22 mouse cellular contexts compared by ENCODE assay signal in genomic region chr15:10637251-10637793, GRCm38 (mm10).
DNase-seq lines count a peak whose midpoint lies in the region; ATAC-seq and TF ChIP-seq lines count a peak whose summit lies in the region.
"Had no signal": no experiment of that assay in that cellular context is flagged by ENCODE, and none has a peak within 500 bp of the region (broad histone marks: within the 10 kb centered on the region; RNA-seq: fewer than 3 reads in every experiment).

No protein-coding gene starts in this region.

- peaks cover 51% of the 10 kb centered on the region for H3K4me1 ChIP-seq in kidney, embryonic 16.5 days (ENCODE audit: insufficient read depth, low read length)
- H3K4me1 ChIP-seq in kidney, adult 2 months (ENCODE audit: control insufficient read depth, insufficient read depth, low read length) = peaks cover 18% of the 10 kb centered on the region
- peaks cover 20% of the 10 kb centered on the region for H3K4me1 ChIP-seq in embryonic fibroblast, embryonic 13.5 days (ENCODE audit: control insufficient read depth, insufficient read depth, low read length)
- peaks cover 45% of the 10 kb centered on the region for H3K4me1 ChIP-seq in limb, embryonic 15.5 days

- DNase-seq in embryo, embryonic 11 days = peak; percentile 50
- no peak for DNase-seq in embryo, embryonic 9.5 days (ENCODE audit: extremely low spot score)
- no peak for DNase-seq in kidney, adult 2 months
- no peak for DNase-seq in heart, postnatal 36 days
- DNase-seq in frontal cortex, adult 2 months (ENCODE audit: extremely low spot score in 1 of 2, low spot score in 1 of 2) = no peak
- DNase-seq: adrenal gland, postnatal 10 days; cerebellum, postnatal 10 days; gastrocnemius, postnatal 10 days; heart, adult 2 months; liver, embryonic 13.5 days; lung, embryonic 14.5 days; lung, postnatal 36 days; right cerebral cortex, postnatal 25 days; thymus, postnatal 14 days had no signal

- no peak for TF ChIP-seq CTCF in kidney, adult 2 months (conservative IDR thresholded peaks at IDR 0.05; ENCODE audit: insufficient read depth, insufficient read length, low read depth, low read length)
- TF ChIP-seq CTCF in embryonic fibroblast, embryonic 13.5 days (IDR thresholded peaks at IDR 0.05; ENCODE audit: borderline replicate concordance, insufficient read depth, low read length) = no peak

- 48% methylated on average over 6 of the region's 6 CpGs for WGBS in kidney, embryonic 16.5 days
- 82% methylated on average over 6 of the region's 6 CpGs for WGBS in kidney, adult 2 months
- WGBS in limb, embryonic 15.5 days = 36% methylated on average over 6 of the region's 6 CpGs

- intact Hi-C loops in heart, postnatal 36 days (cut with DNase I) = no loop called here

- no peak overlapping the region for H3K9ac ChIP-seq in kidney, embryonic 16.5 days (replicated peaks; ENCODE audit: low read length)
- no peak overlapping the region for H3K9ac ChIP-seq in limb, embryonic 15.5 days
- H3K9ac ChIP-seq: heart, embryonic 15.5 days; liver, embryonic 13.5 days; lung, embryonic 14.5 days had no signal

- 0 out of 2 replicates have a peak, but pooled peaks have one; percentile 24 for ATAC-seq in kidney, embryonic 16.5 days (ENCODE audit: low FRiP score, low TSS enrichment)
- 0 out of 2 replicates have a peak, but pooled peaks have one; percentile 30 for ATAC-seq in limb, embryonic 15.5 days (ENCODE audit: insufficient number of reproducible peaks, low FRiP score, low TSS enrichment, low read depth)
- ATAC-seq: CD4-positive, CD25-positive, alpha-beta regulatory T cell, adult 4 months; inflammation-experienced regulatory T-cells, adult 6 months; midbrain, embryonic 16.5 days; Patski had no signal

- H3K27me3 ChIP-seq in kidney, embryonic 16.5 days (ENCODE audit: insufficient read depth, low read length) = no peaks in the 10 kb centered on the region
- no peaks in the 10 kb centered on the region for H3K27me3 ChIP-seq in kidney, adult 2 months (replicated peaks; ENCODE audit: control insufficient read depth, insufficient read depth, low read length)
- no peaks in the 10 kb centered on the region for H3K27me3 ChIP-seq in limb, embryonic 15.5 days
- H3K27me3 ChIP-seq: heart, embryonic 15.5 days; liver, embryonic 13.5 days; Patski had no signal

- H3K4me2 ChIP-seq in kidney, embryonic 16.5 days (replicated peaks; ENCODE audit: low read depth, low read length) = no peak overlapping the region
- no peak overlapping the region for H3K4me2 ChIP-seq in limb, embryonic 15.5 days
- H3K4me2 ChIP-seq: heart, embryonic 15.5 days; liver, embryonic 13.5 days; lung, embryonic 14.5 days had no signal

- TF ChIP-seq POLR2A in kidney, adult 2 months (IDR thresholded peaks at IDR 0.05; ENCODE audit: low read depth, low read length) = no peak
- TF ChIP-seq POLR2A in embryonic fibroblast, embryonic 13.5 days (IDR thresholded peaks at IDR 0.05; ENCODE audit: low read depth, low read length) = no peak

- peaks cover 3% of the 10 kb centered on the region; the same call in 1 of the 2 replicates for H3K36me3 ChIP-seq in kidney, embryonic 16.5 days (ENCODE audit: insufficient read depth, low read length)
- no peaks in the 10 kb centered on the region for H3K36me3 ChIP-seq in kidney, adult 2 months (ENCODE audit: control insufficient read depth, insufficient read depth, low read length)
- peaks cover 4% of the 10 kb centered on the region; the same call in 1 of the 2 replicates for H3K36me3 ChIP-seq in limb, embryonic 15.5 days
- H3K36me3 ChIP-seq: heart, embryonic 15.5 days; liver, embryonic 13.5 days had no signal

- no peaks in the 10 kb centered on the region for H3K9me3 ChIP-seq in kidney, embryonic 16.5 days (ENCODE audit: low read length)
- no peaks in the 10 kb centered on the region for H3K9me3 ChIP-seq in limb, embryonic 15.5 days
- H3K9me3 ChIP-seq: heart, embryonic 15.5 days; liver, embryonic 13.5 days had no signal

- peak overlapping the region; percentile 78 for H3K27ac ChIP-seq in kidney, embryonic 16.5 days (ENCODE audit: low read length)
- H3K27ac ChIP-seq in kidney, adult 2 months (ENCODE audit: insufficient read depth, low read depth, low read length) = no peak overlapping the region
- H3K27ac ChIP-seq in embryonic fibroblast, embryonic 13.5 days (ENCODE audit: insufficient read depth, low read length) = peak overlapping the region; percentile 59
- H3K27ac ChIP-seq in limb, embryonic 15.5 days = peak overlapping the region; percentile 47; the same call in 1 of the 2 replicates
- H3K27ac ChIP-seq: heart, adult 2 months; heart, embryonic 15.5 days; liver, embryonic 13.5 days had no signal

- H3K4me3 ChIP-seq in kidney, embryonic 16.5 days (ENCODE audit: low read length) = no peak overlapping the region
- H3K4me3 ChIP-seq in kidney, adult 2 months (ENCODE audit: insufficient read depth, low read depth, low read length) = no peak overlapping the region
- no peak overlapping the region for H3K4me3 ChIP-seq in embryonic fibroblast, embryonic 13.5 days (ENCODE audit: insufficient read depth, low read length)
- H3K4me3 ChIP-seq in limb, embryonic 15.5 days = no peak overlapping the region
- H3K4me3 ChIP-seq: heart, adult 2 months; heart, embryonic 15.5 days; liver, embryonic 13.5 days had no signal
